Mouse (Mus musculus) G1E (cell line): ENCODE data around the gene Cytl1. TPM values are rescaled to one million over a fixed set of nuclear protein-coding genes. Genes with fewer than 3 reads are reported as not detected.

Source experiments
- ATAC-seq: 2 replicates; pipeline ENCODE4 v1.8.0; 2016; ENCODE audit warnings: mild to moderate bottlenecking; ENCODE audit not compliant: insufficient number of reproducible peaks, poor library complexity, low FRiP score, severe bottlenecking; ENCODE audit errors: extremely low read depth
- DNase-seq: peaks from one replicate; pipeline ENCODE4 v3.0.0; 2012; ENCODE audit warnings: low spot score
- H3K27me3 ChIP-seq: 2 replicates; pipeline ENCODE4 v1.6.1; 2012; ENCODE audit warnings: mild to moderate bottlenecking, low read length, inconsistent platforms; ENCODE audit not compliant: insufficient read depth
- H3K36me3 ChIP-seq: replicated peaks from 2 replicates; pipeline ENCODE3; 2012; ENCODE audit warnings: mild to moderate bottlenecking, inconsistent platforms
- H3K4me1 ChIP-seq: 2 replicates; pipeline ENCODE4 v1.6.1; 2012; ENCODE audit warnings: low read depth, low read length, inconsistent platforms, mixed read lengths; ENCODE audit not compliant: insufficient read depth
- H3K4me3 ChIP-seq: 2 replicates; pipeline ENCODE4 v1.5.1; 2012; ENCODE audit warnings: low read depth, mild to moderate bottlenecking, inconsistent platforms, low read length, moderate library complexity, mixed read lengths
- H3K9me3 ChIP-seq: replicated peaks from 2 replicates; pipeline ENCODE4 v1.6.1; 2012; ENCODE audit warnings: inconsistent platforms
- CTCF ChIP-seq: IDR thresholded peaks from 2 replicates; pipeline ENCODE4 v1.5.1; 2012; ENCODE audit warnings: low read depth, low read length, inconsistent platforms, mixed read lengths
- GATA1 ChIP-seq: IDR thresholded peaks from 2 replicates; pipeline ENCODE4 v1.6.1; 2012; ENCODE audit warnings: borderline replicate concordance, low read length, inconsistent platforms, mixed read lengths
- GATA2 ChIP-seq: IDR thresholded peaks from 2 replicates; pipeline ENCODE4 v1.6.1; 2012; ENCODE audit warnings: low read depth, low read length, inconsistent platforms, borderline replicate concordance
- POLR2AphosphoS5 ChIP-seq: IDR thresholded peaks from 2 replicates; pipeline ENCODE4 v1.6.1; 2012; ENCODE audit warnings: low read depth, low read length, inconsistent platforms; ENCODE audit not compliant: insufficient replicate concordance
- TAL1 ChIP-seq: conservative IDR thresholded peaks from 2 replicates; pipeline ENCODE4 v1.6.1; 2012; ENCODE audit warnings: low read depth, low read length, inconsistent platforms, mixed read lengths
- polyA plus RNA-seq: library from polyadenylated mRNA; stranded (reverse); fragments of >175 nt; gene quantifications from 2 replicates; pipeline ENCODE4 v1.2.3, GENCODE M21; 2012
- total RNA-seq, 2 experiments: library from RNA; stranded (forward) in 1 of 2; stranded (reverse) in 1 of 2; fragments of 200-1000 nt in 1 of 2; fragments of >200 nt in 1 of 2; fragmentation: Nextera tagmentation in 1 of 2; gene quantifications; 2 replicates each; pipeline ENCODE4 v1.2.3; 2014 to 2017

Gene Cytl1
- total and polyA plus RNA-seq, 3 experiments, result not detected

GRCm38 (mm10) chr5:37730781-37731180, 4.5 kb upstream of the Cytl1 start:
- ATAC-seq (no peak), DNase-seq (no peak)
- Histone ChIP-seq H3K4me1 (no peaks in the 10 kb centered on the region), H3K36me3 (no peaks in the 10 kb centered on the region), H3K4me3 (no peak overlapping the region), H3K9me3 (peaks cover 31% of the 10 kb centered on the region), H3K27me3 (no peaks in the 10 kb centered on the region)
- TF ChIP-seq TAL1 (no peak), GATA1 (no peak), GATA2 (no peak), POLR2AphosphoS5 (no peak), CTCF (no peak)

- no peaks in the 10 kb centered on the region for H3K27me3 ChIP-seq
- TF ChIP-seq GATA1, result no peak
- TF ChIP-seq TAL1, result no peak
- TF ChIP-seq GATA2, result no peak
- TF ChIP-seq POLR2AphosphoS5, result no peak
- H3K9me3 ChIP-seq, result peaks cover 32% of the 10 kb centered on the region
- H3K4me1 ChIP-seq, result no peaks in the 10 kb centered on the region
- no peak overlapping the region for H3K4me3 ChIP-seq
- ATAC-seq (no peak), DNase-seq (no peak)
- H3K36me3 ChIP-seq, result no peaks in the 10 kb centered on the region
Observed at GRCm38 (mm10) chr5:37736213-37736612, 894 bp downstream of the Cytl1 start.

DNA sequence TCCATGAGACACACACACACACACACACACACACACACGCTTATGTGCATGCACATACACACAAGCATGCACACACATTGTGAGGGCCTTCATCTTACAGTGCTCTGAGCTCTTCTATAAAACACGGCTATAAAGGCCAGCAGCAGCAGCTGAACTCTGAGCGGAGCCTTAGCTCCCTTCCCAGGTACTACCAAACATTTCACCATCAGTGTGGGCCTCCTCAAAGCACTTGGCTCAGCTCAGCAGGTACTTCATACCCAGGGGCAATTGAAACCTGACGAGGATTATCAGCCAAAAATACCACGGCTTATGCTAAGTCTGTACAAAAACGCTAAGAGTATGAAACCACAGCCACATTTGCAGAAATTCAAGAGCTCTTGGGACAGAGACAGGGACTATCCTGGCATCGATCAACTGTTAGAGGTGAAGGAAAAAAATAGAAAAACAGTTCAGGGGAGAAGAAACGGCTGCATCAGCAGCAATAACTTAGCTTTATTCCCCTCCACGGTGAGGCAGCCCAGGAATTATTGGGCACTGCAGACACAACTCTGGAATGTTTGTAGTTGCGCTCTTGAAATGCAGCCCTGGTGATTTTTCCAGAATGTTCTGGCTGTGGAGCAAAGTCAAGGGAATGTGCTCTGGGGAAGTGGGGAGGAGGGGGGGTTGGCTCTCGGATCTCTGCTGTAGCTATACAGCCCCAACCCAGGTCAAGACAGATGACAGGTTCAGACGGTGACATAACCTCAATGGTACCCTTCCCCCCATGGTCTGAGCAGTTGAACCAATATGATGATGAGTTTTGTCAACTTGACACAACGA, 8.8 kb downstream of the Cytl1 start:
- Histone ChIP-seq H3K27me3 (no peaks in the 10 kb centered on the region), H3K4me3 (no peak overlapping the region), H3K9me3 (0 out of 2 replicates have a peak, but pooled peaks cover 8% of the 10 kb centered on the region), H3K4me1 (no peaks in the 10 kb centered on the region), H3K36me3 (no peaks in the 10 kb centered on the region)
- DNase-seq (no peak), ATAC-seq (no peak)
- TF ChIP-seq POLR2AphosphoS5 (no peak), TAL1 (no peak), GATA1 (no peak), GATA2 (no peak), CTCF (no peak)

DNA sequence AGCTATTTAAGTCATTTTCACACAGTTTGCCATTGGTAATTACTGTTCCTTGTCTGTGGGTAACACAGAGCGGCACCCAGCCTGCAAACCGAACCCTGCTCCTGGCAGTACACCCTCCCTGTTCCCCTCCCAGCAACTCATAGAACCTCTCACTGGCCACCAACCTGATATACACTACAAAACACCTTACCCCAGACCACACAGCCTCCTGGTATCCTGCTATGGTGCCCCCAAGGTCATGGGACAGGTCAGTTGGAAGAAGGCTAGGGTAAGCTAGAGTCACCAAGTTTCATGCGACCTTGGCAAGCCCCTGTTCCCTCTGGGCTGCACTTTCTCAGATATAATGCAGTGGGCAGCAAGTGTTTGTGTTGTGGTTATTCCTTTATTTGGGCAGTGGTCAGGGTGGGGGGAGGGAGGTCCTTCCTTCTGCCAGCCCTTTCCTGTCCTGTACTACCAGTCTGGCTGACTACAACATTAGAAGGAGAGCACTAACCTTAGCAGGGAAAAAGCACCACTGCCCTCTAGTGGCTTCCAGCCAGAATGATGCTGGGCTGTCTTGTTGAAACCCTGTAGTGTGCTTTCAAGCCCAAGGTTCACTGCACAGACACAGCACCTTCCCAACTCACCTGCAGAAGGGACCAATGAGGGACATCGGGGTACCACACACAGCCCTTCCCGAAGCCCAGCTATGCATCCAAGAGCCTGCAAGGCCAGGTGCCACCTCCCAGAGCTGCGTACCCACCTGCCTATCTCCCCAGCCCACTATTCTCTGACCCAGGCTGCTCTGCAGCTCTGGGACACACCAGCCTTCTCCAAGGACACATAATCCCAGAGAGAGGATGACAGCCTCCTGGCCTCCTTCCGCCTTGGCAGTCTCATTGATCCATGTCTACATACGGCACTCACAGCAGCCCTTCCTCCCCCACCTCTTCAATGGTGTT, 17.0 kb downstream of the Cytl1 start:
- Histone ChIP-seq H3K9me3 (peaks cover 16% of the 10 kb centered on the region), H3K4me1 (no peaks in the 10 kb centered on the region), H3K36me3 (no peaks in the 10 kb centered on the region), H3K4me3 (no peak overlapping the region), H3K27me3 (no peaks in the 10 kb centered on the region)
- ATAC-seq (no peak), DNase-seq (no peak)
- no peak for TF ChIP-seq POLR2AphosphoS5
- no peak for TF ChIP-seq TAL1
- no peak for TF ChIP-seq GATA2
- peak; percentile 32; the same call in 1 of the 2 replicates for TF ChIP-seq CTCF
- TF ChIP-seq GATA1, result no peak

- H3K9me3 ChIP-seq, result peaks cover 16% of the 10 kb centered on the region
- H3K4me3 ChIP-seq, result no peak overlapping the region
- TF ChIP-seq POLR2AphosphoS5 (no peak), GATA1 (no peak), TAL1 (no peak), GATA2 (no peak), CTCF (no peak)
- H3K4me1 ChIP-seq, result no peaks in the 10 kb centered on the region
- ATAC-seq, result no peak
- H3K27me3 ChIP-seq, result no peaks in the 10 kb centered on the region
- no peak for DNase-seq
- H3K36me3 ChIP-seq, result no peaks in the 10 kb centered on the region
Observed at GRCm38 (mm10) chr5:37753366-37753765, 18.0 kb downstream of the Cytl1 start.

DNA sequence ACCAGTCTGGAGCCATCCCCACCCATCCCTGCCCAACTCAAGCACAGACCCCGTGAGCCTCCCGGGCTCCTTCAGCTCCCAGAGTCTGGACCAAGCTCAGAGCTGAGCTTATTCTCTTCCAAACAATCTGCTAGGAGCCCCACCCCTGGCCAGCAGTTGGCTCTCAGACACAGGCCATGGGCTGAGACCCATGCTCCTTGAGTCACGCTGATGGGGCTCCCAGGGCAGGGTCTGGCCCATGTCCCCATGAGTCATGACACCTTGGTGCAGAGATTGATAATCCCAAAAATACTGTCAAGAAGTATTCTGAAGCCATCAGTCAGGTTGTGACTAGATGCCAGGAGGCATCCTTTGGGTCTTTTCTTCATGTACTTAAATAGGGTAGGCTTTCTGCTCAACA, 26.7 kb downstream of the Cytl1 start:
- no peaks in the 10 kb centered on the region for H3K27me3 ChIP-seq
- ATAC-seq, result no peak
- no peaks in the 10 kb centered on the region for H3K36me3 ChIP-seq
- TF ChIP-seq GATA1, result no peak
- no peaks in the 10 kb centered on the region for H3K4me1 ChIP-seq
- DNase-seq, result no peak
- H3K9me3 ChIP-seq, result no peaks in the 10 kb centered on the region
- H3K4me3 ChIP-seq, result no peak overlapping the region
